Mouse (Mus musculus) heart, adult 2 months (tissue): Measurements from ENCODE around the gene Gm42715.

Source experiments
- CTCF ChIP-seq: fragments of 200-600 bp; IDR thresholded peaks from 2 replicates; pipeline ENCODE4 v1.8.1; 2022; ENCODE audit warnings: antibody characterized with exemption, mild to moderate bottlenecking, moderate library complexity
- EP300 ChIP-seq: fragments of 200-500 bp; IDR thresholded peaks from 2 replicates; pipeline ENCODE4 v1.6.1; 2011; ENCODE audit warnings: low read depth, low read length, control low read depth; ENCODE audit not compliant: insufficient read depth
- POLR2A ChIP-seq: fragments of 200-500 bp; IDR thresholded peaks from 2 replicates; pipeline ENCODE4 v1.6.1; 2011; ENCODE audit warnings: mild to moderate bottlenecking, low read depth, low read length, control low read depth; ENCODE audit not compliant: insufficient read depth

DNA sequence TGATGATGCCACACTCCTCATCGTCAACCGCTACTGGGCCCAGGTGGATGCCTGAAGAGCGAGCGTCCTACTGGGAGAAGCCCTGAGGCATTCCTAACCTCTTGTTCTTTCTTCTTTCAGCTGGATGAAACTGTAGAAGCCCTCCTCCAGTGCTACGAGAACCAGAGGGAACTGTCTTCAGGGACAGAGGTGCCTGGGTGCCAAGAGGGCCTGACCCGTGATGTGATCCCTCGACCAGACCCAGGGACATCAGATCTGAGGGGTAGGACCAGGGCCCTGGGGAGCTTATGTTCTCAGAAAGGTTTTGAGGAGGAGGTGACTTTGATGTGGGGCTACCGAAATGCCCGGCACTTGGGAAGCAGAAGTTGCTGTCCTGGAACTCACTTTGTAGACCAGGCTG, 70.3 kb downstream of the Gm42715 start:
- TF ChIP-seq POLR2A (no peak), EP300 (no peak), CTCF (no peak)
